Mouse (Mus musculus): ENCODE data around the gene Cyp2ab1. TPM values are rescaled to one million over a fixed set of nuclear protein-coding genes. Genes with fewer than 3 reads are reported as not detected.

Gene Cyp2ab1
- polyA plus RNA-seq, 1 experiment from 2014 or later: not detected

DNA sequence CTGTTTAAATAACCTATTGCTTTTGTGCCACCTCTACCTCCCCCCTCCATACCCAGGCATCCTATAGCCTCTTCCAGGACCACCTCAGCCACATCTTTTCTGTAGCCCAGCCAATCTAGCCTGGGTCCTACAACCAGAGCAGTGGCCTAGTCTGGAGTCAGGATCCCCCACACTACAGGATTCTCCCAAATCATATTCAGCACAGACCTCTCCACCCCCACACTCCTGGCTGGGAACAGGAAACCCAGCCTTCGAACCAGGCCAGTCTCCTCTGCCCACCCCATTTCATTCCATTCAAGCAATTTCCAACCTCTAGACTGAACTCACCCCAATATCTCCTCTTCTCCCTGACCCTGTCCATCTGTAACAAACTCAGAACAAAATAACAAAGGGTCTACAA is 20.3 kb upstream of the Cyp2ab1 start:
- ATAC-seq (no peak), DNase-seq (ENCODE audit: low spot score) (no peak)
- H3K9me3 ChIP-seq (replicated peaks; ENCODE audit: control insufficient read depth, low read length): no peaks in the 10 kb centered on the region
- H3K4me3 ChIP-seq (ENCODE audit: low read depth, low read length): no peak overlapping the region
- no peak overlapping the region for H3K9ac ChIP-seq (ENCODE audit: low read length)
- H3K27me3 ChIP-seq (replicated peaks; ENCODE audit: control insufficient read depth, insufficient read depth, low read length): no peaks in the 10 kb centered on the region
- no peak overlapping the region for H3K27ac ChIP-seq (ENCODE audit: low read depth, low read length)
- H3K4me2 ChIP-seq (ENCODE audit: low read length): no peak overlapping the region
- 92% methylated on average over 1 of the region's 1 CpGs for WGBS
- H3K4me1 ChIP-seq (ENCODE audit: control insufficient read depth, insufficient read depth, low read length): no peaks in the 10 kb centered on the region
- H3K36me3 ChIP-seq (ENCODE audit: control insufficient read depth, insufficient read depth, low read length): peaks cover 47% of the 10 kb centered on the region

DNA sequence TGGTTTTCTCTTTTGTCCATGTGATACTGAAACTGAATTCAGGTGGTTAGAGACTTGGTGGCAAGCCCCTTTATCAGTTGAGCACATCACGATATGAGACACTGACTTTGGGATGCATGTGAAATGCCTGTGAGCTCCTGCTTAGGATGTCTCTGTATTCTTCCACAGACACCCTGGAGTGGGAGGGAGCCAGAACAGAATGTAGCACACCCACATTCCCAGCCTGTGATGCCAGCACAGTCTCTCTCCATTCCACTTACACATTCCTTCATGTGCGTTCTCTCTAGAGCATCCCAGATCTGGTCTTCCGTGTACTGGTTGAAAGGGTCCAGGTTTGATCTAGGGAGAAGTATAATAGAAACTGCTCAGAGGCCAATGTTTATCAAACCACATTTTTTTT is 13.4 kb upstream of the Cyp2ab1 start:
- ATAC-seq: no peak
- Histone ChIP-seq H3K9ac (ENCODE audit: low read length) (no peak overlapping the region), H3K4me3 (ENCODE audit: low read depth, low read length) (no peak overlapping the region), H3K9me3 (replicated peaks; ENCODE audit: control insufficient read depth, low read length) (no peaks in the 10 kb centered on the region), H3K4me2 (ENCODE audit: low read length) (no peak overlapping the region), H3K36me3 (ENCODE audit: control insufficient read depth, insufficient read depth, low read length) (peaks cover 61% of the 10 kb centered on the region), H3K27me3 (replicated peaks; ENCODE audit: control insufficient read depth, insufficient read depth, low read length) (no peaks in the 10 kb centered on the region), H3K27ac (ENCODE audit: low read depth, low read length) (no peak overlapping the region), H3K4me1 (ENCODE audit: control insufficient read depth, insufficient read depth, low read length) (no peaks in the 10 kb centered on the region)
- no peak for DNase-seq (ENCODE audit: low spot score)
- 94% methylated on average over 3 of the region's 3 CpGs for WGBS

DNA sequence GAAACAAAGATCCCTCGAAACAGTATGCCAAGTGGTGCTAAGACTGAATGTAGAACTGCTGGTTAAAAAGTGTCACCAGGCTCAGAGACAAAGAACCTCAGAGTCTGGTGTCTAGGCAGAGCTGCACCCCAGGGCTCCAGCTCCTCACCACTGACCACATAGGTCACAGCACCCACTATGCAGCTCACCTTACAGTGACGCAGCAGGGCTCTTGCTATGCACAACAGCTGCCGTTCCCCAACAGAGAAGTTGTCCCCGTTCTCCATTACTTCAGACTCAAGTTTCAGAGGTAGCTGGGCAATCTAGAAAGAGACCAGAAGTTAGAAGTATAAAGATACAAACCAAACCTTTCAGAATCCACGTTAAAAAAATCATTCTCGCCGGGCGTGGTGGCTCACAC is 9.7 kb upstream of the Cyp2ab1 start:
- Histone ChIP-seq H3K4me1 (ENCODE audit: control insufficient read depth, insufficient read depth, low read length) (no peaks in the 10 kb centered on the region), H3K27me3 (replicated peaks; ENCODE audit: control insufficient read depth, insufficient read depth, low read length) (no peaks in the 10 kb centered on the region), H3K9ac (ENCODE audit: low read length) (no peak overlapping the region), H3K27ac (ENCODE audit: low read depth, low read length) (no peak overlapping the region), H3K9me3 (replicated peaks; ENCODE audit: control insufficient read depth, low read length) (no peaks in the 10 kb centered on the region), H3K4me2 (ENCODE audit: low read length) (no peak overlapping the region), H3K36me3 (ENCODE audit: control insufficient read depth, insufficient read depth, low read length) (peaks cover 72% of the 10 kb centered on the region), H3K4me3 (ENCODE audit: low read depth, low read length) (no peak overlapping the region)
- DNase-seq (ENCODE audit: low spot score) (no peak), ATAC-seq (no peak)
- WGBS: 96% methylated on average over 8 of the region's 8 CpGs

DNA sequence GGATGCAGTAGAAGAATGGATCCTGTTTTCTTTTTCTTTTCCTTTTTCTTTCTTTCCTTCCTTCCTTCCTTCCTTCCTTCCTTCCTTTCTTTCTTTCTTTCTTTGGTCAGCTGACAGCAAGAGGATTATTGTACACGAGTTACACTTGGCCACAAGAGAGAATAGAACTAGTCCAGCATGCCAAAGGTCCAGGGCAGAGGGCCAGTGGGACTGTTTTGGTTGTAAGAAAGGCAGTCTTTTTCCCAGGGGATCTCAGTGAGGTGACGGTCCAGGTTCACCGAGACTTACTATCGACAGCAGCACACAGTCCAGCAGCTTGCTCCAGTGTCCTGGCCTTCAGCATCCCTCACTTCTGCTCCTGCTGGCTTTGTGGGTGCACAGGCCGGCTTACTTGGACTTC is 3.1 kb upstream of the Cyp2ab1 start:
- WGBS: 94% methylated on average over 5 of the region's 5 CpGs
- no peak overlapping the region for H3K4me2 ChIP-seq (ENCODE audit: low read length)
- no peak overlapping the region for H3K9ac ChIP-seq (ENCODE audit: low read length)
- H3K27me3 ChIP-seq (replicated peaks; ENCODE audit: control insufficient read depth, insufficient read depth, low read length): no peaks in the 10 kb centered on the region
- H3K27ac ChIP-seq (ENCODE audit: low read depth, low read length): no peak overlapping the region
- H3K9me3 ChIP-seq (replicated peaks; ENCODE audit: control insufficient read depth, low read length): no peaks in the 10 kb centered on the region
- ATAC-seq (no peak), DNase-seq (ENCODE audit: low spot score) (no peak)
- peaks cover 36% of the 10 kb centered on the region for H3K36me3 ChIP-seq (ENCODE audit: control insufficient read depth, insufficient read depth, low read length)
- no peaks in the 10 kb centered on the region for H3K4me1 ChIP-seq (ENCODE audit: control insufficient read depth, insufficient read depth, low read length)
- no peak overlapping the region for H3K4me3 ChIP-seq (ENCODE audit: low read depth, low read length)

DNA sequence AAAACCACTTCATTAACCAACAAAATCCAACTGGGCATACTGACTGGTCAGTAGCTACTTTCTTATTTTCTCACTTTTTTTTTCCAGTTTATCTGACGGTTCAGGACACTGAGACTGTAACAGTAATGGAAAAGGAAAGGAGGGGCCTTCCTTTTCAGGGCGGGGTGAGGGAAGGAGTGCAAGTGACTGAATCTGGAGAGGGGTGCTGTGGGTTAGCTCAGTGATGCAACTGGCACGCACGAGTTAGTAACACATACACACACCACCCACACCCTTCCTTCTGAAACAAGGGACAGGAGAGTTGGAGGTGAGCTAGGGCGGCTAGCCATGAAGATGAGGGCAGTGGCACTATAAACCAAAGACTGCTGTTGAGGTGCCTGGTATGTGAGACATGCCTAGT is 1.3 kb downstream of the Cyp2ab1 start:
- Histone ChIP-seq H3K9me3 (replicated peaks; ENCODE audit: control insufficient read depth, low read length) (no peaks in the 10 kb centered on the region), H3K4me3 (ENCODE audit: low read depth, low read length) (no peak overlapping the region), H3K4me1 (ENCODE audit: control insufficient read depth, insufficient read depth, low read length) (no peaks in the 10 kb centered on the region), H3K4me2 (ENCODE audit: low read length) (no peak overlapping the region), H3K27ac (ENCODE audit: low read depth, low read length) (no peak overlapping the region), H3K9ac (ENCODE audit: low read length) (no peak overlapping the region), H3K27me3 (replicated peaks; ENCODE audit: control insufficient read depth, insufficient read depth, low read length) (no peaks in the 10 kb centered on the region), H3K36me3 (ENCODE audit: control insufficient read depth, insufficient read depth, low read length) (0 out of 2 replicates have a peak, but pooled peaks cover 3% of the 10 kb centered on the region)
- ATAC-seq: no peak
- WGBS: 84% methylated on average over 5 of the region's 5 CpGs
- no peak for DNase-seq (ENCODE audit: low spot score)

DNA sequence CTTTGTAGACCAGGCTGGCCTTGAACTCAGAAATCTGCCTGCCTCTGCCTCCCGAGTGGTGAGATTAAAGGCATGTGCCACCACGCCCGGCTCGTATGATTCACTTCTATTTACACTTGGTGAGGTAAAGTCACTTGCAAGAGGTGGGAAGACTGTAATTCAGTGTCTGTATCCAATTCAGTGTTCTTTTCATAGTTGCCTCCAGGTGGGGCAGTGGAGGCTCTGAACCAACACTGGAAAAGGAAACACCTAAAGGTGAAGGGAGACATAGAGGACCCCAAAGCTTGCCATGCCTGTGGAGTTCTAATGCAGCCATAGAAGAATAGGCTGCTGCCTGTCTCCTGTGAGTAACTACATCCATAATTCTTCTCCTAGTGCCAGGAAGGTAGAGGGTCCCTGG is 2.9 kb downstream of the Cyp2ab1 start:
- no peak for ATAC-seq
- no peak for DNase-seq (ENCODE audit: low spot score)
- H3K9ac ChIP-seq (ENCODE audit: low read length): no peak overlapping the region
- H3K27me3 ChIP-seq (replicated peaks; ENCODE audit: control insufficient read depth, insufficient read depth, low read length): no peaks in the 10 kb centered on the region
- no peak overlapping the region for H3K4me3 ChIP-seq (ENCODE audit: low read depth, low read length)
- no peaks in the 10 kb centered on the region for H3K36me3 ChIP-seq (ENCODE audit: control insufficient read depth, insufficient read depth, low read length)
- no peaks in the 10 kb centered on the region for H3K4me1 ChIP-seq (ENCODE audit: control insufficient read depth, insufficient read depth, low read length)
- WGBS: 94% methylated on average over 4 of the region's 4 CpGs
- H3K27ac ChIP-seq (ENCODE audit: low read depth, low read length): no peak overlapping the region
- H3K9me3 ChIP-seq (replicated peaks; ENCODE audit: control insufficient read depth, low read length): no peaks in the 10 kb centered on the region
- no peak overlapping the region for H3K4me2 ChIP-seq (ENCODE audit: low read length)

DNA sequence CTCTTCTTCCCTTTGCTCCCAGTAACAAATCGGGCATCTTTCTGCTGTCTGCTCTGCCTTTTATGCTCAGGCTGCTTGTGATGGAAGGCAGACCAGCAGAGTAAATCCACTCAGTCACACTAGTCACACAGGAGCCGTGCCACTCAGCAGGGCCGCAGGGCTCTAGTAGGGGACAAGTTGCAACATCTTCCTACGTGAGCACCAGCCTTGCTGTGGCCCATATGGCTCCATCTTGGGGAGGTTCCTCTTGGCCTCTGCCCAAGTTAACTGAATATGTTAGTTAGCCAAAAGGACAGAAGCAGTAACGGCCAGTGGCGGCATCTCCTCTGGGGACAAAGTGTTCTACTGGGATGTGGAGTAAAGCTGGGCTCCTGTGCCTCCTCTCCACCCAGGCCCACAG is 8.4 kb downstream of the Cyp2ab1 start:
- Histone ChIP-seq H3K9ac (ENCODE audit: low read length) (no peak overlapping the region), H3K4me2 (ENCODE audit: low read length) (no peak overlapping the region), H3K27me3 (replicated peaks; ENCODE audit: control insufficient read depth, insufficient read depth, low read length) (no peaks in the 10 kb centered on the region), H3K4me3 (ENCODE audit: low read depth, low read length) (no peak overlapping the region), H3K9me3 (replicated peaks; ENCODE audit: control insufficient read depth, low read length) (no peaks in the 10 kb centered on the region), H3K27ac (ENCODE audit: low read depth, low read length) (no peak overlapping the region), H3K4me1 (ENCODE audit: control insufficient read depth, insufficient read depth, low read length) (no peaks in the 10 kb centered on the region), H3K36me3 (ENCODE audit: control insufficient read depth, insufficient read depth, low read length) (no peaks in the 10 kb centered on the region)
- ATAC-seq (no peak), DNase-seq (ENCODE audit: low spot score) (no peak)
- 81% methylated on average over 6 of the region's 6 CpGs for WGBS

DNA sequence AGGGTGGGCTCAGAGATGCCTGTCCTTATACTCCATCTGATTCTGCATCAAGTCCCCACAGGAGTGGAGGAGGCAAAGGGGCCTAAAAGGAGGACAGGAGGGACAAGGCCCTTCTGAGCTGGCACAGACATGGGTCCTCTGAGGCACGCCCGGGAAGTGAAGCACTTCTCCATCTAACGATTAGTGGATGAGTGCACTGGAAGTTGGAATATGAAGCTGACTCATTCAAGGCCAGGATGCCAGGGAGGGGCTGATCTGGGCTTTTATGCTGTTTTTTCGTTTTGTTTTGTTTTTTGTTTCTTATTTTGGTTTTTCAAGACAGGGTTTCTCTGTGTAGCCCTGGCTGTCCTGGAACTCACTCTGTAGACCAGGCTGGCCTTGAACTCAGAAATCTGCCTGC is 9.9 kb downstream of the Cyp2ab1 start:
- DNase-seq (ENCODE audit: low spot score) (no peak), ATAC-seq (no peak)
- no peaks in the 10 kb centered on the region for H3K9me3 ChIP-seq (replicated peaks; ENCODE audit: control insufficient read depth, low read length)
- no peak overlapping the region for H3K9ac ChIP-seq (ENCODE audit: low read length)
- WGBS: 90% methylated on average over 4 of the region's 4 CpGs
- no peaks in the 10 kb centered on the region for H3K27me3 ChIP-seq (replicated peaks; ENCODE audit: control insufficient read depth, insufficient read depth, low read length)
- no peak overlapping the region for H3K27ac ChIP-seq (ENCODE audit: low read depth, low read length)
- H3K4me1 ChIP-seq (ENCODE audit: control insufficient read depth, insufficient read depth, low read length): no peaks in the 10 kb centered on the region
- H3K4me3 ChIP-seq (ENCODE audit: low read depth, low read length): no peak overlapping the region
- no peak overlapping the region for H3K4me2 ChIP-seq (ENCODE audit: low read length)
- no peaks in the 10 kb centered on the region for H3K36me3 ChIP-seq (ENCODE audit: control insufficient read depth, insufficient read depth, low read length)

DNA sequence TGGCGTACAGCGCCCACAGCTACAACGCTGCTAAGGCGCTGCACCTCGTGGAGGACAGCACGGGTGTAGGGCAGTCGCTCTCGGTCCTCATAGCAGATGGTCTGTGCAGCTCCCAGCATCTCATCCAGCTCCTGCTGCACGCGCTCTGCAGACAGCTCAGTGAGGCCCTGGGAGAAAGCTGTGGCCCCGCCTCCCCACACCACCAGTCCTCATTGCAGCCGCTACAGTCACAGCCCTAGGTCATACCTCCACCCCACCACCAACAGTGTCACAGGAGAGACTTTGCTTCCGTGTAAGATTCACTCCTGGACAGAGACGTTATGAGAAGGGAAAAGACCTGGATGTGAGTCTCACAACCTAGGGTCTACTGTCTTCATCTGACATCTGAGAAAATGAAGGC is 12.9 kb downstream of the Cyp2ab1 start:
- DNase-seq (ENCODE audit: low spot score) (no peak), ATAC-seq (no peak)
- no peak overlapping the region for H3K9ac ChIP-seq (ENCODE audit: low read length)
- H3K36me3 ChIP-seq (ENCODE audit: control insufficient read depth, insufficient read depth, low read length): no peaks in the 10 kb centered on the region
- no peak overlapping the region for H3K27ac ChIP-seq (ENCODE audit: low read depth, low read length)
- H3K4me2 ChIP-seq (ENCODE audit: low read length): no peak overlapping the region
- H3K9me3 ChIP-seq (replicated peaks; ENCODE audit: control insufficient read depth, low read length): no peaks in the 10 kb centered on the region
- 74% methylated on average over 14 of the region's 14 CpGs for WGBS
- H3K4me1 ChIP-seq (ENCODE audit: control insufficient read depth, insufficient read depth, low read length): no peaks in the 10 kb centered on the region
- no peaks in the 10 kb centered on the region for H3K27me3 ChIP-seq (replicated peaks; ENCODE audit: control insufficient read depth, insufficient read depth, low read length)
- no peak overlapping the region for H3K4me3 ChIP-seq (ENCODE audit: low read depth, low read length)

Data from forebrain, embryonic 14.5 days (tissue).